Mouse (Mus musculus): ENCODE measurements around the gene Adra1b.

Adra1b gene

DNA sequence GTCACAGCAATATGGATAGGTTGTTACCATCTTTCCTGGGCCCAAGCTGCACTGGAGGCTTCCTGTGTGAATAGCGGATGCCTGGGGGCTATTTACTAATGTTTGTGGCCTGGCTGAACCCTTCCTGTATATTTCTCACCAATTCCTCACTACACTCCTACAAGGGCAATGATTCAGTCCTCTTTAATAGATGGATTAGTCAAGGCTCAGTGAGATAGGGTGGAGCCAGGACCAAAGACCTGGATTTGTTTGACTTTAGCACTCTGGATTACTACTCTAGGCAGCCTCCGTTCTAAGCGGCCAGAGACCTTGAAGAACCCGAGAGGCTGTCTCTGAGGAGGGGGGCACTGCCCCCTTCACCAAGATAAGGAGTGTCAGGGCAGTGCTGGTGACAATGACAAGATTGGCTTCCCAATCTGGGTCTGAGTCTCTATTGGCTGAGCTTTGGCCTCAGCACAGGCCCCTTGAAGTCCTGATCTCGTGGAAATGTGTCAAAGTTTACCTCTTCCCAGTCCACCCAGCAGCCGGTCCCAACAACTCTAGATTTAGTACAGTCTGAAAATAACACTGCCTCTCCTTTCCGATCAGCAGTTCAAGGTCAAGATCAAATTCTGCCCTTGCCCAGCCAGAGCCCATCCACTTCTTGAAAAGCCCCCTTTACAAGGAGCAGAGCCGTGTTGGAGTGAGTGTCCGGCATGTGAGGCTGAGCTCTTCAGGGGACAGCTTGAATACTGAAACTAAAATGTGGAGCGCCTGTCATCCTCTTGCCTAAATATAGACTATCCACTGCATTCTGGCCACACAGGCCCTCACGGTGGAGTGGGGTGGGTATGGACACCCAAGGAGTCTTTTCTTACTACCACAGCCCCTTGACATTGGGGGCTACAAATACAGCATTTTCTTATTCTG lies 80.2 kb downstream of the Adra1b start:
- in situ Hi-C loops (cut with MboI) = no loop called here

DNA sequence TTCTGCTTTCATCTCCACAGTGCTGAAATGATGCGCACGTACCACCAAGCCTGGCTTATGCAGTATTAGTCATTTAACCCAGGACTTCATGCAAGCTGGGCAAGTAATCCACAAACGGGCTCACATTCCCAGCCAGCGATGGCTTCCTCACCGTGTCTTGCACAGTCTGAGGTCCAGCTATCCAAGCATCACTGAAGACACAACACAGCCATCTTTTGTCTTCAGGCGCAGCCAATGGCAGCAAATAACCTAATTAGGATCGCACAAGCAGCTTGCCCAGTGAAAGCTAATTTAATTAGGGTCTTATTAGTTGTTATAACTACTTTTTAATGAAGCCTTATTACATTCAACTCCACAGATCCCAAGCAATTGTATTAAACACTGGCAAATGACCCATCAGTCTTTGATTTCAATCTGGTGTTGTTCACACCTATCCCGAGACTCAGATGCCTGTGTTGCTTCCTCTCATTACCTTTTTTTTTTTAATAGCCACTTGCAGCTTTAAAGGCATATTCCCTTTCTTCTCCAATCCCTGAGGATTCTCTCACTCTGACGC lies 83.6 kb downstream of the Adra1b start:
- in situ Hi-C loops (cut with MboI) = no loop called here

DNA sequence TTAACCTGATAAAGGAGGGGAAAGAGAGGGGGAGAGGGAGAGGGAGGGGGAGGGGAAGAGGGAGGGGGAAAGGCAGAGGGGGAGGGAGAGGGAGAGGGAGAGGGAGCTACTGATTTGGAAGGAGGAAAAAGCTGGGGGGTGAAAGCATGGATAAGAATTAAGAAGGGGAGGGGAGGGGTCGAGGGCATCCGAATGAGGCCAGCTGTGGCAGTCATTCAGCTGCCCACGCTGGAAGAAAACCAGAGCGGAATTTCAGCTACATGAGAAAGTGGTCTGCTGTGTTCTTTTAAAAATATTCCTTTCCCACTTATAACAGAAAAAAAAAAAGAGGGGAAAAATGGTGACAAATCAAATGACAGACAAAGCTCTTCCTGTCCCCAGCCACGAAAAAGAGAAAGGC lies 88.5 kb downstream of the Adra1b start:
- in situ Hi-C loops (cut with MboI) = no loop called here

DNA sequence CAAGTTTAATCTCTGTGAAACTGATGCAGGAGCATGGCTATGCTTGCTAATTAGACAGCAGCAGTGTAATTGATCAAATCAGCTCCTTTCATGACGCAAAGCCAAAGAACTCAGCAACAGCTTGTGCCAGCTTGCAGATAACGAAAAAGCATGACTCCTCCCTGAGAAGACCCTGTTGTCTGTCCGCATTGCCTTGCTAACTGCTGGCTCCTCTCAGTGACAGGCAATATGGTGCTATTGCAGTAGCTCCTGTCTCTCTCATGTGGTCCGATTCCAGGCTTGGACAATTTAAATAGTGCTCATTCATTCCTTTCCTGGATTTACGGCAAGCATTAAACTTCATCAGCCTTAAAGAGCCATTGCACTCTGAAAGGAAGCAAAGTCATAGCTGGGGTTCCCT lies 93.3 kb downstream of the Adra1b start:
- in situ Hi-C loops (cut with MboI) = no loop called here

DNA sequence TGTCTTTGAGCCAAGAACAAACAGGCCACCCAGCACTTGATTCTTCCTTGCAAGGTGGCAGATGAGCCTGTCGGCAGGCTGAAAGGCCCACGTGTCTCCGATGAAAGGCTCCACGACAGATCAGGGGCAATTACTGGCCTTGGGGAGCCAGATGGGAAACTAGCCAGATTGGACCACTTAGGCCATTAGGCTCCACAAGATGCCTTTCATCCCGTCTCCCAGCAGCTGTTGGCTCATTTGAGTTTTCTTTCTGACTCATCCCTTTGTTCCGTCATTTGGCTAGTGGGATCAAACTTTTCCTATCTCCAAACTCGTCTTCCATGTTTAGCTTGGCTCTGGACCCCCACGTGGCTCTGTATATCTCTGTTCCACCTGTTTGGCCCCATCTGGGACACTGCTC lies 105.0 kb downstream of the Adra1b start:
- in situ Hi-C loops (cut with MboI) = no loop called here

DNA sequence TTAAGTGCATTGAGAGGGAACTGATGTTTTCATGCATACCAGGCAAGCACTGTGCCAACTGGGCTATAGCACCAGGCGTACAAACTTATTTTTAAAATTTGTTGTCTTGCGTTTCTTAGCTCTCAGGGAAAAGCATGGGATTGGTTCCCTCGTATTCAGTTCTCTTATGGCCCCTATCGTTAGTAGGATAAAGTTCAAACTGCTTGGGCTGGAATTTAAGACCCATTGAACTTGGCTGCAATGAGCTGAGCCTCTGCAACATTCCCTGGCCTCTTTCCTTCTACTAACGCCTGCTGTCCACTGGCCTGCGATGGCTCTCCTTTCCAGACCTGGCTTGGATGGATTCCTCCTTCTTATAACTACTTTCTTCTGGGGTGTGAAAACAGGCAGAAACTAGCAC lies 110.6 kb downstream of the Adra1b start:
- in situ Hi-C loops (cut with MboI) = no loop called here

DNA sequence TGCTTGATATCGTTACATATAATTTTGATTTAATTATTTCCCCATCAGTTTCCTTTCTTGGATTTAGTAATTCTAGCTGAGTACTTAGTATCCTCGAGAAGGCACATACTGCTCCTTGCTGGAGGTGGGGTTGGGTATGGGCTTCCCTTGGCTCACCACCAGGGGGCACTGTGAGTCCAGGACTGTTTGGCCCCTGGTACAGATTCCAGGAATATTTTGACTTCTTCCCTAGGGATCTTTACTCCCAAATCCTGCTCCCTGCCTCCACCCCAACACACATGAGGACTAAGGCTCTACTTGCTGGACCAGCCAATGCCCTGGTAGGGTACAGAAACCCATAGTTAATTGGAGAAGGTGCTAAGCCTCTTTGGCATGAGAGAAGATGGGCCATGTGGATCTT lies 117.2 kb downstream of the Adra1b start:
- in situ Hi-C loops (cut with MboI) = no loop called here

DNA sequence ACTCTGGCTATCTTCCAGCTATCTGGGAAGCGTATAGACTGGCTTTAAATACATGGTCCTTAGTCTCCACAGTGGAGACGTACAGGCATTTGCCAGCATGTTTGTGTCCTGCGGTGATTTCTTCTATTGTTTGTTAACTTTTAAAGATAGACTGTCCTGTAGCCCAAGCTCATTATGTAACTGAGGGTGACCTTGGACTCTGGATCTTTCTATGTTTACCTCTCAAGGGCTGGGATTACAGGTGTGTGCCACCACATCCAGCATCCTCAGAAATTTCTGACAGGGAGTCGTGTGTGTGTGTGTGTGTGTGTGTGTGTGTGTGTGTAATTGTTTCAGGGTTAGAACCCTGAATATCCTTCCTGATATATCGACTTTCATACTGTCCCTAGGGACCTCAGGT lies 117.9 kb downstream of the Adra1b start:
- in situ Hi-C loops (cut with MboI) = no loop called here

DNA sequence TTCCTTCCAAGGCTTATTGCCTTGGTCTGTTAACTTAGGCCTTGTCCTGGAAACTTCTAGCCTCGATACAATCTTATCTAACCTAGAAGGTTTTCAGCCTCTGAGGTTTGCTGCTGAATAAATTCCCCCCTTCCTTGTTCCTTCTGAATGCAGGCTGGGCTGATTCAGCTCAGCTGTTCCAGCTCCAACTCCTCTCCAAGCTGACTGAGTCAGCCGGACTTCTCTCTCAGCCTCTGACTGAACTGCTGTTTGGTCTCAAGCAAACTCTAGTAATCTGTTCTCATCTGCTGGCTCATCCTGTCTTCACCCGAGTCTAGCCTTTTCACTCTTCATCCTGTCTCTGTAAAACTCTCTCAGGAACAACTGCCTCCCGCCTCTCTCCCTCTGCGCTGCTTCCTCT lies 121.5 kb downstream of the Adra1b start:
- in situ Hi-C loops (cut with MboI) = no loop called here

DNA sequence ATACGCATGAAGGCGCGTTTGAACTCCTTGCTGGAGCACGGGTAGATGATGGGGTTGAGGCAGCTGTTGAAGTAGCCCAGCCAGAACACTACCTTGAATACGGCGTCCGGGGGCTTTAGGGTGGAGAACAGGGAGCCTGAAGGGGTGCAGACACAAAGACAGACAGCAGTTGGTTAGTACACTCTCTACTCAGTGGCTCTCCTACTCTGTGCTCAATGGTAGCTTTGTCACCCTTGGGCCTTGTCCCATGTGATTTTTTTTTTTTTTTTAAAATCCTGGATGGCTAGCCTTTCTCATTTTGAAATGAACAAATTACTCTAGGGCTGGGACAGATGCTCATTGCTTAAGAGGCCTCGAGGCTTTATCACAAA lies 124.7 kb downstream of the Adra1b start:
- in situ Hi-C loops (cut with MboI) = no loop called here

DNA sequence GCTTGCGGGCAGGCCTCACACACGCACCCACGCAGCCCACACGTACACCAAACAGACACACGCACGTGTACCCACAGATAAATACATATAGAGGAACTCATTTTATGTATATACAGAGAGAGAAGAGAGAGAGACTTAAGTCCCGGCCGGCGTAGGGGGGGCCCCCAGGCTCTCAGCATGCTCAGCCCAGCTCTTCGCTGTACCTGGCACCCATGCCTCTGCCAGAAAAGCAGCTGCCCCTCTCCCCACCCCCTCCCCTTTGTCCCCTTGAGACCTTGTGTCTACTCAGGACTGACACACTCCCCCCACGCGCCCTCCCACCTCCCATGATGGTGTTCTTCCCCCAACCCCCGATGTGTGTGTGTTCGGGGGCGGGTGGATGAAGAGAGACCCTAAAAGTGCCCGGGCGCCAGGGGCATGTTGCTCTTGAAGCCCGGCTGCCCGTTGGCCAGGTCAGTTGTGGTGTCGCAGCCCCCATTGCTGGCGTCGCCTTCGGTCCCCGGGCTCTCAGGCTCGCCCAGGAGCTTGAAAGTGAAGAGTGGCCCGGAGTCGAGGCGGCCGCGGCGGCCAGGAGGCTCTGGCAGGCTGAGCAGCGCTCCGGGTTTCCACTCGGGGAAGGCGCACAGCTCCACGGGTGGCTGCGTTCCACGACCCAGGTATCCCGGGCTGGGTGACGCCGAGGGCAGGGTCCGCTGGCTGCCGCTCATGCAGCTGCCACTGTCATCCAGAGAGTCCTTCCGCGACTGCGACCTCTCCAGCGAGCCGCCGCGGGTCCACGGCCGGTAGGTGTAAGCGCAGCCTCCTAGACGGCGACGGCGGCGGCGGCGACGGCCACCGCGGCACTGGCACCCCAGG lies 125.3 kb downstream of the Adra1b start:
- in situ Hi-C loops (cut with MboI) = no loop called here

DNA sequence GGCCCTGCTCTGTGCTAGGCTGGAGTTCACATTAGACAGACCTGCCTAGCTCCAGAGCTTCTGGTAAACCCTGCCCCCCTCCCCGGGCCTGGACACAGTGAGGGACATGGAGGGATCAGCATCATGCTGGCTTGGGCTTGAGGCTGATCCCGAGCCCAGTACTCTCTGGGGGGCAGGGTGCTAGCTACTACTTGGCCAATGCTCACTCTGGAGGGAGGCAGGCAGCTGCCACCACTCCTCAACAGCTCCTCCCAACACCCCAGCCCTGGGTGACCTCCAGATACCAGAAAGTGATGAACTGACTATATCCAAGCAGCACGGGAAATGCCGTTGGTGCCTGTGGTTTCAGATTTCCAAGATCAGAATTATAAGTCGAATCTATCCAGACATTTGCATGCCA lies 127.3 kb downstream of the Adra1b start:
- in situ Hi-C loops (cut with MboI) = loop anchor here (5.0 kb wide), 1 partner anchor 554 kb away; no protein-coding TSS in a partner anchor

DNA sequence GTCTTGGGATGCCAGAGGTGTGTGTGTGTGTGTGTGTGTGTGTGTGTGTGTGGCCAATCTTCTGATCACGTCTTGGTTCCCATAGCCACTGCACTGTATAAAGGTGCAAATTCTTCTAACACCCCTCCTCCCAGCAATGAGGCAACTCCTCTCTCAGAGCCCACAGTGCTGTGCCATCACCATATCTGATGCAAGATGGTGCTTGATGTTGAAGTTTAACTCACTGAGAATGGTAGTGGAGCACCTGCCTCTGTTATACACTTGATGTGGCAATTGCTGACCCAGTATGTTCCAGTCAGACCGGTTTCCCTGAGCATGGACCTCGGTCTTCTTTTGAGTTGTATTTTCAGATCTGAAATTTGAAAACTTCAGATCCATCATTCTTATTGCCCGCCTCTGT lies 130.9 kb downstream of the Adra1b start:
- in situ Hi-C loops (cut with MboI) = loop anchor here (5.0 kb wide), 1 partner anchor 557 kb away; no protein-coding TSS in a partner anchor

DNA sequence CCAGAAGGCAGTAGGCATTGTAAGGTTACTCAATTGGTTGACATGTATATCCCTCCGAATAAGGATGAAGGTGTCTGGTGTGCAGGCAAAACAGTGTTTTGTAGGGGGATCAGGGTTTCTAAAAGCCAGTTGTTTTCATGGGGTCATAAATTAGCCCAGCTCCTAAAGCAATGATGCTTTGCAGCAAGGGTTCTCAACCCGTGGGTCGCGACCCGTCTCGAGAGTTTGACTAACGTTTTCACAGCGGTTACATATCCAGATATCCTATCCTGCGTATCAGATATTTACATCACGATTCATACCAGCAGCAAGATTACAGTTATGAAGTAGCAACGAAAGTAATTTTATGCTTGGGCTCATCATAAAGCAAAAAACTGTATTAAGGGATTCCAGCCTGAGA lies 133.3 kb downstream of the Adra1b start:
- in situ Hi-C loops (cut with MboI) = no loop called here

DNA sequence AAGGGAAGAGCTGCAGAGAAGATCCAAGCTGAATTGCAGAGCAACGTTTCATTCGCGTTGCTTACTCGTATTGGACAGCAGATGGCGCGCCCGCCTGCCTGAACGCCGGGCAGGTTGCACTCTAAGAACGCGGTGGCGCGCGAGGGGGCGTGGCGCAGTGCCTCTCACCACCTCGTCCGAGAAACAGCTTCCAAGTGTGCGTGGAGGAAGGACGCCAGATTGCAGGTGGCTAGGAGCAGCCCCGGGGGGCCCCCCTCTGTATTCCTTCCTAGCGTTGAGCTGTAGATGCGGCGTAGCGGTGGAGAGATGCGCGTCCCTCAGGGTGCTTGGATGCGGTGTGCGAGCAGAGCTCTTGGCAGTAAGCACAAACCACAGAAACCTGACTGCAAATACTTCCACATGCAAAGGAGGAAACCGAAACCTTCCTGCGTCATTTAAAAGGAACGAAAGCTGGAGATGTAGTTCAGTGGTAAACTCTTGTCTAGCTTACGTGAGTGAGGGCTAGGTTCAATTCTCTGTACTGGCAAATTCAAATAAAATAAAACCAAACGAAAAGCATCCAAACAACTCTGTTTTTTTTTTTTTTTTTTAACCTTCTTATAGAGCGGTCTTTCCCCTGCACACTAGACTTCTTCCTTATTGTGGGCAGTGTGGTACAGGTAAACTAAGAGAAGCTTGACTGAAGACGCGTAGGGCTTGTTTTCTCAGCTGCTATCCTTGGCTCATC lies 133.9 kb downstream of the Adra1b start:
- in situ Hi-C loops (cut with MboI) = no loop called here

DNA sequence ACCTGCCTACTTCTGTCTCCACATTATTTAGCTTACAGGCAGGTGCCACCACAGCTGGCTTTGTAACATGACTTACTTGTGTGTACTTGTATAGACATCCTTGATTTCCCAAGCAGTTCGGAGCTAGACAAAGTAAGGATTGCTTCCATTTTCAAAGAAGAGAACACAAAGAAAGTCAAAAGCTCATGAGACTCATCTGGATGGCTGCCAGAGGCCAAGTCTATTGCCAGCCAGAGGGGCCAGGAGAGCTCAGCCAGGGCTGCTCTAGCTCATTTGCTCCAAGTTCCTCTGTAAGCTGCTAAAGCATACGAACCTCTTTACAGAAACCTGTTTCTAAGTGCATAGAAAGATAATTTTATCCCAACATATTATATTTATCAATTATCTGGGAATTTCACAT lies 142.6 kb downstream of the Adra1b start:
- in situ Hi-C loops (cut with MboI) = no loop called here

DNA sequence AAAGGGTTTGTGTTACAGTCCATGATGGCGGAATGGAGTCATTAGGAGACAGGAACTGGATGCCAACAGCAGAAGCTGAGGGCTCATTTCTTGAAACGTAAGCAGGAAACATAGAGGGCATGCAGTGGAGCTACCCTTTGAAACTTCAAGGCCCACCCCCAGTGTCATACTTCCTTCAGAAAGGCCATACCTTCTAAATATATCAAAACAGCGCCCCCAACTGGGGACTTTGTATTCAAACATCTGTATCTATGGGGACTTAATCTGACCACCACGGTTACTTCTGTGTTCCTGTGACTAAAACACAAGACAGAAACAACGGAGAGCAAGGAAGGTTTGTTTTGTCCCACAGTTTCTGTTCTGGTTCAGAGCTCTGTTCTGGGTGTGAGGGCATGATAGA lies 145.6 kb downstream of the Adra1b start:
- in situ Hi-C loops (cut with MboI) = no loop called here

DNA sequence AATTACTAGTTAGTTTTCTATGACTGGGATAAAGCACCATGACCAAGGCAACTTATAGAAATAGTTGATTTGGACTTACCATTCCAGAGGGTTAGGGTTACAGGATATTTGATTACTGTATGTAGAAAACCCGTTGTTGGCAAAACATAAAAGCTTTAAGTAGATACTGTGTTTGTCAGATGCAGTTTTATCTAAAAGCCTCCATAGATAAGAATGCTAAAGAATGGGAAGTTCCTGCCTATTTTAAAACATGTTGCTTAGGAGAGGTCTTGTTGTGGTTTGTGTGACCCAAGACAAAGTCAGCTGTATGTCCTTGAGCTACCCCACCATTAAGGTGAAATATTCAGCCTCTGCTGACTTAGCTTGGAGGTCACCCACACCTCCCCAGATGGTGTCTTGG lies 146.4 kb downstream of the Adra1b start:
- in situ Hi-C loops (cut with MboI) = no loop called here

DNA sequence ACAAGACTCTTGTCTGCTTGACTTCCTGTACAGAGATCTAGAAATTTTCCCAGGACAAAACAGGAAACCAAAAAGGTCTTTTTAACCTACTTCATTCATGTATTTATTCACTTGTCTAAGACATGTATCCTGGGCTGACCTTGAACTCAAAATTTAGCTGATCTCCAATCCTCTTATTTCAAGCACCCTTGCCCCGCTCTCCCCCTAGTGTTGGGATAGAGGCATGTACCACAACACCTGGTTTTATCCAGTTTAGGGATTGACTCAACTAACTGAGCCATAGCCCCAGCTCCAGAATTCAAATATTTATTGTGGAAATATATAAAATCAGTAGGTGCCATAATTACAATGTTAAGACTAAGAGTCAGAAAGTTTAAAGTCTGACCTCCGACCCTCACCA lies 149.5 kb downstream of the Adra1b start:
- in situ Hi-C loops (cut with MboI) = no loop called here

DNA sequence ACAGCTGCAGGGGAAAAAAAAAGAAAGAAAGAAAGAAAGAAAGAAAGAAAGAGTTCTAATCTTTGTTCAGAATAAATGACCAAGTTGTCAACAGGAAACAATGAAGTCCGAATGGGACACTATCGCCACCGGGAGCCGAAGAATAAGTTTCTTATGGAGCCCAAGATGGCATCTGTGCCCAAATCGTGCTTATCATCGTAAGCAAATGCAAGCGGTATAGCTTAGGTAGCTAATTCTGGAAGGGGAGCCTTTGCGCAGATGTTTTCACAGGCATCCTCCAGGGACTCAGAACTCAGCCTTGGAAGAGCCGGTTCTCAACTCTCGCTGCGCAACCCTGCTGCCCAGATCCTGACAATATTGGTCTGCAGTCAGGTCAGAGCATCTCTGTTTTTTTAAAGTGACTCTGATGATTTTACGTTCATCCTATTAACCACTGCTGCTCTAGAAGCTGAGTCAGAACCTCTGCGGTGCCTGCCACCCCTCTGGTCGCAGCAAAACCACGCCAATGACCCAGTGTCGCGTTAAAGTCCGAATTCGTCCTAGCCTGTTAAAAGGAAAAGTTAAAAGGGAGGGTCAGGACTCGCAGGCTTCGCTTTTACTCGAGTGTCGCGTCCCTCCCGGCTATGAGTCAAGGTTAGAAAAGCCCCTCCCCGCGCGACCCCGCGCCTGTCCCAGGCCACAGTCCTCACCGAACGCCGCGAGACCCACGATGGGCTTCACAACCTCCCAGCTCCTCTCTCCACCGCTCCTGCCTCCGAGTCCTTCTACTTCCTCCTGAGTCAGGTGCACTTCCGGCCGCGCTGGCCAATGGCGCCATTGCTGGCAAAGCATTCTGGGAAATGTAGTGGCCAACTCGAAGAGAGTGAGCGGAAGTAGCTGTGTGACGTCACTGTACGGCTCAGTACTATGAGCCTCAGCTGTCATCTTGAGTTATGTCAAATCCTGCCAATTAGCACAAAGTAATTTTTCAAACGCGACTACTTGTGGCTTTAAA lies 153.5 kb downstream of the Adra1b start, which contains the start of gene Ttc1:
Ttc1 (minus strand) TSS at position 776 of the 994 bp plus-strand sequence.
- in situ Hi-C loops (cut with MboI) = no loop called here

All from mature B cell (primary cell).